Mouse (Mus musculus) limb, embryonic 11.5 days (tissue): ENCODE measurements around the gene Galnt18. TPM values are rescaled to one million over a fixed set of nuclear protein-coding genes. Genes with fewer than 3 reads are reported as not detected.

Source experiments
- ATAC-seq: fragments of 200-750 bp; cut with Nextera tagmentation; 2 replicates; pipeline ENCODE4 v1.8.0; 2017; ENCODE audit warnings: low read depth; ENCODE audit not compliant: insufficient number of reproducible peaks, low FRiP score, low TSS enrichment
- DNase-seq: peaks from one replicate; pipeline ENCODE4 v3.0.0-alpha.2; 2015; ENCODE audit warnings: low spot score
- H3K27ac ChIP-seq: fragments of 300-500 bp; sonication (generic); replicated peaks from 2 replicates; pipeline ENCODE4 v1.5.1; 2014; ENCODE audit warnings: low read depth, mild to moderate bottlenecking, low read length
- H3K27me3 ChIP-seq: fragments of 300-500 bp; sonication (generic); 2 replicates; pipeline ENCODE4 v1.6.1; 2014; ENCODE audit warnings: mild to moderate bottlenecking, low read length, mixed read lengths; ENCODE audit not compliant: control insufficient read depth, insufficient read depth
- H3K36me3 ChIP-seq: fragments of 300-500 bp; sonication (generic); 2 replicates; pipeline ENCODE4 v1.6.1; 2014; ENCODE audit warnings: mild to moderate bottlenecking, low read length, moderate library complexity, mixed read lengths; ENCODE audit not compliant: control insufficient read depth, insufficient read depth
- H3K4me1 ChIP-seq: fragments of 300-500 bp; sonication (generic); 2 replicates; pipeline ENCODE4 v1.6.1; 2014; ENCODE audit warnings: low read length, mixed read lengths; ENCODE audit not compliant: control insufficient read depth, insufficient read depth
- H3K4me2 ChIP-seq: fragments of 300-500 bp; sonication (generic); 2 replicates; pipeline ENCODE4 v1.6.1; 2014; ENCODE audit warnings: low read depth, mild to moderate bottlenecking, moderate library complexity; ENCODE audit not compliant: severe bottlenecking
- H3K4me3 ChIP-seq: fragments of 300-500 bp; sonication (generic); 2 replicates; pipeline ENCODE4 v1.5.1; 2014; ENCODE audit warnings: low read depth, low read length
- H3K9ac ChIP-seq: fragments of 300-500 bp; sonication (generic); 2 replicates; pipeline ENCODE4 v1.6.1; 2014; ENCODE audit warnings: mild to moderate bottlenecking, low read length
- H3K9me3 ChIP-seq: fragments of 300-500 bp; sonication (generic); 2 replicates; pipeline ENCODE4 v1.6.1; 2016; ENCODE audit warnings: low read length; ENCODE audit not compliant: control insufficient read depth
- WGBS: fragments of 180-500 bp; shearing (Covaris S2); extraction: QIAGEN DNeasy Blood & Tissue Kit; methylation state at CpG from one replicate; pipeline ENCODE4 v1.1.7; 2014; 5-methylcytosine and 5-hydroxymethylcytosine counted together
- polyA plus RNA-seq: library from polyadenylated mRNA; unstranded; fragments of >200 nt; fragmentation: Nextera tagmentation; extraction: Ambion mirVana; gene quantifications from 2 replicates; pipeline ENCODE4 v1.2.1, GENCODE M21; 2014

Gene Galnt18
- polyA plus RNA-seq, 1 experiment from 2014 or later, result 7.0 TPM

DNA sequence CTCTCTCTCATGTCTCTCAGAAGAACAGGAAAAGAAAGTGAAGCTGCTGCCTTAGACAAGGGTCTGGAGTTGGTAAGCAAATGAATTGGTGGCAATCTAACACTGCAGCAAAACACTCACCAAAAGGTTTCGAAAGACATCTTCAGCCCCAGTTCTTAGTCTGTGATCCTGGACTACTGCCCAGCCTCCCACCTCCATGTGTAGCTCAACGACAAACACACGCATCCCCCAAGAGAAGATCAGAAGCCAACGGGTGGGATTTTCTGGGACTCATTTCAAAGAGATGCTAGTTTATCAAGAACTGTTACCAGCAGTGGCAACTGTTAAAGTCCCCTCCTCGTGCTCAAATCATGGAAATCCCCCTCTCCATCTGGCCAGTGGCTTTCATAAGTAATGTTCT, 20.3 kb upstream of the Galnt18 start:
- Histone ChIP-seq H3K4me3 (no peak overlapping the region), H3K9me3 (no peaks in the 10 kb centered on the region), H3K27me3 (no peaks in the 10 kb centered on the region), H3K36me3 (no peaks in the 10 kb centered on the region), H3K9ac (no peak overlapping the region), H3K4me1 (no peaks in the 10 kb centered on the region), H3K27ac (no peak overlapping the region), H3K4me2 (no peak overlapping the region)
- ATAC-seq, result no peak
- 84% methylated on average over 5 of the region's 5 CpGs for WGBS
- DNase-seq, result no peak

DNA sequence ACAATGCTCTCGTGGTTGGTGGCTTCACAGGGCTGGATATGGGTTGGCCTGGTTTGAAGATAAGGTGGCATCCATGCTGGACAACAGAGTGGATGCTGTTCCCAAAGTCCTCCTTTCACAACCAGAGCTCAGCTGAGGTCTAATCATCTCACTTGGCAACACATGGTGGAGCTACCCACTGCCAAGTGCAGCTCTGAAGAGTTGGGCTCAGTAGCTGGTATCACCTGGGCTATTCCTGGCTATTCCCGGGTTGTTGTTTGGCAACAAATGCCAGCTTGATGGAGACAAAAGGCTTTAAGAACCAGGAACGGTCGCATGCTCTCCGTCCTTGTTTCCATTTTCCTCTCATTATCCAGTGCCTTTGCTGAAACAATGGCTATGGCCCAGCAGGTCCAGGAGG, 19.2 kb upstream of the Galnt18 start:
- H3K4me3 ChIP-seq, result no peak overlapping the region
- H3K27ac ChIP-seq, result no peak overlapping the region
- no peaks in the 10 kb centered on the region for H3K27me3 ChIP-seq
- ATAC-seq, result no peak
- H3K9me3 ChIP-seq, result no peaks in the 10 kb centered on the region
- whole genome bisulfite sequencing, result 89% methylated on average over 5 of the region's 5 CpGs
- no peaks in the 10 kb centered on the region for H3K4me1 ChIP-seq
- DNase-seq, result no peak
- H3K4me2 ChIP-seq, result no peak overlapping the region
- no peak overlapping the region for H3K9ac ChIP-seq
- no peaks in the 10 kb centered on the region for H3K36me3 ChIP-seq

GRCm38 (mm10) chr7:111797337-111798010, 17.7 kb upstream of the Galnt18 start:
- ATAC-seq (no peak), DNase-seq (no peak)
- 87% methylated on average over 13 of the region's 13 CpGs for WGBS

DNA sequence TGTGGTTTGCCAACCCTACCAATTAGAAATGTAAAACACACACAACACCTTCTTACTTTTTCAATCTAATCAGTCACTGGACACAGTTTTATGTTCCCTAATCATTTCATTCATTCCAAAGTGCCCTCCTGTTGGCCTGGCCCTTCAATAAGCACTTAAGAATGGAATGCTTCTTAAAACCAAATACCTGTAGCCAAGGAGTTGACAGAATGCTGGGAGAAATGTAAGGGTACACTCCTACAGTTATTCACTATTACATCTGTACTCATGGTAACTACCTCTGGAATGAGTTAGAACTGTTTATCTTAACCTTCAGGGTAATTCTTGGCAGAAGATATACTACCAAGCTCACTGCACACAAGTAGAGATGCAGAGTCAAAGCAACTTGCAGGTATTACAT, 15.3 kb upstream of the Galnt18 start:
- Histone ChIP-seq H3K27me3 (no peaks in the 10 kb centered on the region), H3K27ac (no peak overlapping the region), H3K4me3 (no peak overlapping the region), H3K36me3 (no peaks in the 10 kb centered on the region), H3K4me1 (no peaks in the 10 kb centered on the region), H3K9me3 (no peaks in the 10 kb centered on the region), H3K9ac (no peak overlapping the region), H3K4me2 (no peak overlapping the region)
- no peak for ATAC-seq
- DNase-seq, result no peak

More at GRCm38 (mm10) chr7:111797337-111798010, 17.7 kb upstream of the Galnt18 start:
- H3K4me3 ChIP-seq, result no peak overlapping the region
- H3K36me3 ChIP-seq, result no peaks in the 10 kb centered on the region
- H3K4me1 ChIP-seq, result no peaks in the 10 kb centered on the region
- H3K27me3 ChIP-seq, result no peaks in the 10 kb centered on the region
- no peak overlapping the region for H3K4me2 ChIP-seq
- no peaks in the 10 kb centered on the region for H3K9me3 ChIP-seq
- H3K9ac ChIP-seq, result no peak overlapping the region
- no peak overlapping the region for H3K27ac ChIP-seq

GRCm38 (mm10) chr7:111792154-111792553, 12.4 kb upstream of the Galnt18 start:
- Histone ChIP-seq H3K27ac (no peak overlapping the region), H3K9ac (no peak overlapping the region), H3K27me3 (no peaks in the 10 kb centered on the region), H3K4me1 (no peaks in the 10 kb centered on the region), H3K4me2 (no peak overlapping the region), H3K36me3 (no peaks in the 10 kb centered on the region), H3K9me3 (no peaks in the 10 kb centered on the region), H3K4me3 (no peak overlapping the region)
- ATAC-seq (no peak), DNase-seq (no peak)
- WGBS, result 83% methylated on average over 3 of the region's 3 CpGs

DNA sequence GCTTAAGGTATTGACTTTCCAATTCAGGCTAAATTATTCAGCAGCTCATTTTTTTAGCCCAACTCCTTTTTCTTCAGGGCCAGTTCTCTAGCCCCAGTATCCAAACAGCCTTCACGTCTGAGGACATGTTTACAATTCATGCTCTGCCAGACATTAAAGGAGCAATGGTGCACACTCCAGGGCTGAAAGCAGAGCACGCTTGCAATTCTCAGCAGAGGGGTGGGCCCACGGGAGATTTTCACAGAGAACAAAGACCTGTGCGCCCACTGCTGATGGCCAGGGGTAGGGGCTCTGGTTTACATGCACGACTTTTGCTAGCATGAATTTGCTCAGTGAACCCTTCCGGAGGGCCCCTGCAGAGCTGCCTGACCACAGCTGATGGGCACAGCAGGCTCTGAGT, 11.6 kb upstream of the Galnt18 start:
- no peak overlapping the region for H3K27ac ChIP-seq

DNA sequence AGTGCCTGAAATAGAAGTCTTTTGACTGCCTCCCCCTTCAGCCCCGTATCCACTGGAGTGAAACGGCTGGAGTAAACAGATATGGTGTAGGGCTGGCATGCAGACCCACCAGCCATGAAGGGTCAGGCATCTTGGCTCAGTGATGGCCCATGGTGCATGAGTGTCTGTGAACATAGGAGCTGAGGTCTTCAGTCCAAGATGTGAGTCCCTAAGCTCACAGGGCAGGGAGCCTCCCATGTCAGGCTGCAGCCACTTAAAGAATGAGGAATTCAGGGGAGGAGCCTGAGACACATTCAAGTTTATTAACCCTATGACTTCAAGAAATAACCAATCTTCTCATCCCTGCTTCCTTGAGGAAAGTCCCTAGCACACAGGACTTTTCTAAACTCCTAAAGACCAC, 8.1 kb upstream of the Galnt18 start:
- Histone ChIP-seq H3K36me3 (no peaks in the 10 kb centered on the region), H3K9ac (no peak overlapping the region), H3K27me3 (no peaks in the 10 kb centered on the region), H3K4me3 (no peak overlapping the region), H3K27ac (no peak overlapping the region), H3K4me2 (no peak overlapping the region), H3K4me1 (no peaks in the 10 kb centered on the region), H3K9me3 (no peaks in the 10 kb centered on the region)
- 94% methylated on average over 2 of the region's 2 CpGs for whole genome bisulfite sequencing
- DNase-seq, result no peak
- ATAC-seq, result no peak

More for the DNA sequence above, 11.6 kb upstream of the Galnt18 start:
- H3K9ac ChIP-seq, result no peak overlapping the region
- DNase-seq (no peak), ATAC-seq (no peak)
- H3K9me3 ChIP-seq, result no peaks in the 10 kb centered on the region
- no peaks in the 10 kb centered on the region for H3K27me3 ChIP-seq
- H3K4me2 ChIP-seq, result no peak overlapping the region
- H3K4me1 ChIP-seq, result no peaks in the 10 kb centered on the region
- 67% methylated on average over 6 of the region's 6 CpGs for WGBS
- no peaks in the 10 kb centered on the region for H3K36me3 ChIP-seq
- no peak overlapping the region for H3K4me3 ChIP-seq

- no peaks in the 10 kb centered on the region for H3K9me3 ChIP-seq
- no peaks in the 10 kb centered on the region for H3K36me3 ChIP-seq
- no peak overlapping the region for H3K4me3 ChIP-seq
- no peaks in the 10 kb centered on the region for H3K4me1 ChIP-seq
- no peak overlapping the region for H3K27ac ChIP-seq
- no peak overlapping the region for H3K4me2 ChIP-seq
- H3K27me3 ChIP-seq, result 0 out of 2 replicates have a peak, but pooled peaks cover 2% of the 10 kb centered on the region
- WGBS, result 84% methylated on average over 8 of the region's 8 CpGs
- ATAC-seq, result no peak
- DNase-seq, result no peak
- H3K9ac ChIP-seq, result no peak overlapping the region
These were observed 5.7 kb upstream of the Galnt18 start for GRCm38 (mm10) chr7:111785478-111785877.

GRCm38 (mm10) chr7:111782126-111782525, 2.3 kb upstream of the Galnt18 start:
- no peaks in the 10 kb centered on the region for H3K9me3 ChIP-seq
- DNase-seq (peak; percentile 78), ATAC-seq (no peak)
- no peak overlapping the region for H3K4me2 ChIP-seq
- H3K27ac ChIP-seq, result no peak overlapping the region
- H3K4me1 ChIP-seq, result 0 out of 2 replicates have a peak, but pooled peaks cover 3% of the 10 kb centered on the region
- H3K27me3 ChIP-seq, result peaks cover 10% of the 10 kb centered on the region; the same call in 1 of the 2 replicates
- no peak overlapping the region for H3K9ac ChIP-seq
- H3K36me3 ChIP-seq, result no peaks in the 10 kb centered on the region
- no peak overlapping the region for H3K4me3 ChIP-seq
- WGBS, result 55% methylated on average over 5 of the region's 5 CpGs
